In the genomic region with DNA sequence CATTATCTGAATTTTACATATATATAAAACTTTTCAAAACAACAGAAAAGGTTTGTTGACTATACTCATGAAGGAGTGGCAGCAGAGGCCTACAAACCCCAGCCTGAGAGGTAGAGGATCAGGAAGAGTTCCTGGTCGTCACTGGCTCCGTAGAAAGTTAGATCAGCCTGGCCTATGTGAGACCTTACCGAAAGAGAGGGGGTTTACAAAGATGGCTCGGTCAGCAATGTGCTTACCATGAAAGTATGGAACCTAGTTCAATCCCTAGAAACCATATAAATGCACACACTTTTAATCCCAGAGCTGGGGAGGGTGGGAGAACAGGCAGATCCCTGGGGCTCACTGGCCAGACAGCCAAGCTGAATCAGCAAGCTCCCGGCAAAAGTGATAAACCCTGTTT, we compare ENCODE assay signal across 17 mouse cellular contexts.
"Had no signal": no experiment of that assay in that cellular context is flagged by ENCODE, and none has a peak within 500 bp of the region (broad histone marks: within the 10 kb centered on the region; RNA-seq: fewer than 3 reads in every experiment).

No protein-coding gene starts in this region.

- DNase-seq: lung, adult 2 months; lung, postnatal 14 days; lung, postnatal 36 days; right cerebral cortex, postnatal 14 days; thymus, adult 2 months; thymus, postnatal 25 days; thymus, postnatal 4 days had no signal

- H3K4me2 ChIP-seq: lung, embryonic 15.5 days; midbrain, embryonic 11.5 days; midbrain, embryonic 13.5 days; midbrain, embryonic 15.5 days; neural tube, embryonic 12.5 days; stomach, embryonic 15.5 days had no signal

- H3K4me1 ChIP-seq: lung, embryonic 15.5 days; midbrain, embryonic 15.5 days; stomach, embryonic 15.5 days had no signal

- H3K4me3 ChIP-seq: lung, embryonic 15.5 days; megakaryocyte, embryonic 14.5 days; midbrain, embryonic 13.5 days; midbrain, embryonic 15.5 days; neural tube, embryonic 12.5 days; stomach, embryonic 15.5 days had no signal

- H3K27me3 ChIP-seq: lung, embryonic 15.5 days; megakaryocyte, embryonic 14.5 days; midbrain, embryonic 13.5 days; midbrain, embryonic 15.5 days; neural tube, embryonic 12.5 days; stomach, embryonic 15.5 days had no signal

- H3K27ac ChIP-seq: lung, embryonic 15.5 days; macrophage; midbrain, embryonic 13.5 days; midbrain, embryonic 15.5 days; neural tube, embryonic 12.5 days; stomach, embryonic 15.5 days; stomach, postnatal 0 days had no signal

- ATAC-seq: lung, postnatal 0 days; midbrain, embryonic 13.5 days; midbrain, embryonic 15.5 days had no signal

- H3K9me3 ChIP-seq: megakaryocyte, embryonic 14.5 days; midbrain, embryonic 15.5 days; neural tube, embryonic 12.5 days; stomach, embryonic 15.5 days had no signal

- H3K36me3 ChIP-seq: lung, embryonic 15.5 days; midbrain, embryonic 15.5 days; neural tube, embryonic 12.5 days; stomach, embryonic 15.5 days had no signal

- H3K9ac ChIP-seq: lung, embryonic 15.5 days; midbrain, embryonic 13.5 days; midbrain, embryonic 15.5 days; neural tube, embryonic 12.5 days; stomach, embryonic 15.5 days had no signal
